Mouse (Mus musculus): ENCODE measurements around the gene Col8a1. TPM values are rescaled to one million over a fixed set of nuclear protein-coding genes. Genes with fewer than 3 reads are reported as not detected.

Gene Col8a1
- total RNA-seq, 2 experiments from 2014 or later = not detected

DNA sequence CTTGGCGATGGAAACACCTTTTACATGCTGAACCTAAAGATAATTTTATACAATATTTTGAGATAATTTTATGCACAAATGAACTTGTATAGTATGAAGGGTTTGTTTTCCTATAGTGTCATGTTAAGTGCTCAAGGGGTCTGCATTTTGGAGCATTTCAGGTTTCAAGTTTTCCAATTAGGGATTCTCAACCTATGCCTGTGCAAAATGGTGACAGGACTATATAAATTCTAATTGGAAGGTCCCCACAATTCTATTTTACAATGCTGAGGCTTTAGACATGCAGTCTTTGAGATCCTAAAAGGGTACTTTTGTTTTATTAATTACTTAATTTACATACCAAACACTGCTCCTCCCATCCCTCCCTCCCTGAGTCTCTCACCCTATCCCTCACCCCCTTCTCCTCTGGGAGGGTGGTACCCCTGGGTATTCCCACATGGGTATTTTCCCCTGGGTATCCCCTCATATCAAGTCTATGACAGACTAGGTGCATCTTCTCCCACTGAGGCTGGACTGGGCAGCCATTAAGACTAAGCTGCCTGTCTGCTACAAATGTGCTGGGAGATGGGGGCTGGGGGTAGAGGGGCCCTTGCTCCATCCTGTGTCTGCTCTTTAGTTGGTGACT, 178.7 kb downstream of the Col8a1 start:
- ATAC-seq (replicated peaks; ENCODE audit: low FRiP score, poor library complexity, severe bottlenecking) = no peak

Other genes with a start within 250 kb of the Col8a1 start
- 2.2 and 8.4 TPM in 2 replicates for gene Cmss1, start 147.9 kb downstream of the Col8a1 start, total RNA-seq (2015; ENCODE audit: low replicate concordance)
- gene Cmss1, start 147.9 kb downstream of the Col8a1 start, total RNA-seq (2017; ENCODE audit: low replicate concordance) = 9.1 TPM in 1 of 2 replicates, not detected in the other

Data from erythroid progenitor cell, adult 5-6 weeks (primary cell).